8 mouse cellular contexts compared by ENCODE assay signal in the genomic region with DNA sequence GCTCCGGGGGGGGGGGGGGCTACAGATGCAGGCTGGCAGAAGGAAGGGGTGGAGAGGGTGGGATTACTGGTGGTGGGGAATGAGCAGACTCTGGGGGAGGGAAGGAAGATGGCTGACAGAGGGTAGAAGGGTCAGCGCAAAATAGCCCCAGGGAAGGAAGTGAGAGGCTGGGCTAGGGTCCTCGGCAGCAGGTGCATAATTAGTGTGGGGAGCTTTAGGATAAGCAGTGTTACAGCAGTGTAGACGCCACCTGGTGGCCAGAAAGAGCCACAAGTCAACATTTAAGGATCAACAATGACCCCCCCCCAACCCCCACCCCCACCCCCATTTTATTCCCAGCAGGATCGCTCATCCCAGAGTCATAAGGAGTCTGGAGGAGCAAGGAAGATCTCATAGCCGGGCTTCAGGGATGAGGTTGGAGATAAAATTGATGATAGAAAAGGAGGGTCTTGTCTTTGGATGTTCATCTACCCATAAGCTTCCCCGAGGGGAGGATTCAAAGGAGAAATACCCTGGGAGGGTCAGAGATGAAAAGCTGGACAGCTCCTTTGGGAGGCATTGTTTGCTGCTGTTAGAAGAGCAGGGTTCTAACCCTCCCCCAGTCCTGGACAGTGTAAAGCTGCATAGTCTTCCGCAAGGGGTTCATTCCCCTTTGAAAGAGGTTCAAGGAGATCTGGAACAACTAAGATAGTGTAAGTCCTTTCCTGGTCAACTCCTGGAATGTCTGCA. TPM values are rescaled to one million over a fixed set of nuclear protein-coding genes. Genes with fewer than 3 reads are reported as not detected.
DNase-seq lines count a peak whose midpoint lies in the region; ATAC-seq and TF ChIP-seq lines count a peak whose summit lies in the region.

No protein-coding gene starts in this region.

- no peak for TF ChIP-seq POLR2A in spleen, adult 2 months (IDR thresholded peaks at IDR 0.05; ENCODE audit: low read depth, low read length)

- WGBS in spleen, adult 2 months = 14% methylated on average over 8 of the region's 8 CpGs
- WGBS in forebrain, embryonic 13.5 days = 13% methylated on average over 8 of the region's 8 CpGs

- peak; percentile 54 for DNase-seq in gastrocnemius, adult 2 months
- no peak for DNase-seq in gastrocnemius, postnatal 10 days
- peak in 1 of 2 experiments; percentile 30 for DNase-seq in spleen, adult 2 months (ENCODE audit: low read depth in 1 of 2, low spot score in 2 of 2)
- no peak for DNase-seq in spleen, adult 12 weeks (ENCODE audit: low spot score)
- DNase-seq in lung, postnatal 14 days = peak; percentile 53
- peak; percentile 59 for DNase-seq in thymus, postnatal 0 days (ENCODE audit: low spot score)
- DNase-seq in urinary bladder, adult 2 months (ENCODE audit: low spot score) = no peak

- no peak overlapping the region for H3K27ac ChIP-seq in gastrocnemius, adult 2 months
- H3K27ac ChIP-seq in spleen, adult 2 months (ENCODE audit: insufficient read depth, low read length) = no peak overlapping the region
- H3K27ac ChIP-seq in forebrain, embryonic 13.5 days = peak overlapping the region; percentile 37; the same call in 1 of the 2 replicates

- no peaks in the 10 kb centered on the region for H3K36me3 ChIP-seq in spleen, adult 2 months (ENCODE audit: control insufficient read depth, insufficient read depth, low read length)
- H3K36me3 ChIP-seq in forebrain, embryonic 13.5 days (ENCODE audit: poor library complexity, severe bottlenecking) = peaks cover 36% of the 10 kb centered on the region

- intact Hi-C loops in gastrocnemius, adult 2 months (cut with DNase I) = loop anchor here (1.0 to 5.0 kb wide), 3 partner anchors 23 to 199 kb away; no protein-coding TSS in a partner anchor

- peak overlapping the region; percentile 32 for H3K4me2 ChIP-seq in forebrain, embryonic 13.5 days

- H3K9me3 ChIP-seq in forebrain, embryonic 13.5 days (replicated peaks) = no peaks in the 10 kb centered on the region

- H3K4me3 ChIP-seq in gastrocnemius, adult 2 months = no peak overlapping the region
- no peak overlapping the region for H3K4me3 ChIP-seq in spleen, adult 2 months (ENCODE audit: extremely low read depth, insufficient read depth, insufficient read length)
- no peak overlapping the region for H3K4me3 ChIP-seq in forebrain, embryonic 13.5 days

- peaks cover 13% of the 10 kb centered on the region for H3K4me1 ChIP-seq in spleen, adult 2 months (ENCODE audit: control insufficient read depth, insufficient read depth, insufficient read length)
- H3K4me1 ChIP-seq in forebrain, embryonic 13.5 days = peaks cover 54% of the 10 kb centered on the region

- ATAC-seq in forebrain, embryonic 13.5 days = peak; percentile 53

- H3K27me3 ChIP-seq in spleen, adult 2 months (ENCODE audit: control insufficient read depth, insufficient read depth, low read length) = peaks cover 21% of the 10 kb centered on the region
- H3K27me3 ChIP-seq in forebrain, embryonic 13.5 days = peaks cover 48% of the 10 kb centered on the region

- H3K9ac ChIP-seq in forebrain, embryonic 13.5 days = no peak overlapping the region

- TF ChIP-seq CTCF in gastrocnemius, adult 2 months (IDR thresholded peaks at IDR 0.05) = peak; percentile 68
- peak; percentile 24; the same call in 1 of the 2 replicates for TF ChIP-seq CTCF in spleen, adult 2 months (IDR thresholded peaks at IDR 0.05; ENCODE audit: extremely low read depth, insufficient read depth, insufficient read length, insufficient replicate concordance)

RNA-seq across cellular contexts. Expression of gene Nxph4, which starts 2.4 kb away (rescaled TPM):
- under 1 TPM; 0.17 to 0.23 TPM for total RNA-seq in gastrocnemius, adult 2 months (2021)
- 1 to 10 TPM; 1.6 to 1.9 TPM for total RNA-seq in gastrocnemius, postnatal 10 days (2021)
- polyA plus RNA-seq in spleen, adult 2 months (2012; rRNA removed) = not detected in 2 replicates
- polyA plus RNA-seq in forebrain, embryonic 13.5 days (2015; fragmentation: Nextera tagmentation; extraction: Ambion mirVana) = 36.8 and 50.7 TPM in 2 replicates
- 0.19 and 0.23 TPM in 2 replicates for polyA plus RNA-seq in thymus, postnatal 0 days (2015; fragmentation: Nextera tagmentation; extraction: Ambion mirVana)
- 0.04 and 0.07 TPM in 2 replicates for polyA plus RNA-seq in urinary bladder, adult 2 months (2012; rRNA removed)

RNA-seq across cellular contexts. Expression of gene Shmt2, which starts 14.5 kb away (rescaled TPM):
- 10 to 100 TPM; 22.7 to 28.9 TPM for total RNA-seq in gastrocnemius, adult 2 months (2021)
- 10 to 100 TPM; 30.5 to 33.4 TPM for total RNA-seq in gastrocnemius, postnatal 10 days (2021)
- 99.9 and 133 TPM in 2 replicates for polyA plus RNA-seq in spleen, adult 2 months (2012; rRNA removed)
- 89.6 and 91.5 TPM in 2 replicates for polyA plus RNA-seq in forebrain, embryonic 13.5 days (2015; fragmentation: Nextera tagmentation; extraction: Ambion mirVana)
- 102 and 118 TPM in 2 replicates for polyA plus RNA-seq in thymus, postnatal 0 days (2015; fragmentation: Nextera tagmentation; extraction: Ambion mirVana)
- 58.7 and 63.9 TPM in 2 replicates for polyA plus RNA-seq in urinary bladder, adult 2 months (2012; rRNA removed)

RNA-seq across cellular contexts. Expression of gene Ndufa4l2, which starts 22.0 kb away (rescaled TPM):
- 10 to 100 TPM in 1 of 2 experiments, 1 to 10 TPM in 1; 8.1 to 16.5 TPM for total RNA-seq in gastrocnemius, adult 2 months (2021)
- 10 to 100 TPM; 20.5 to 24.2 TPM for total RNA-seq in gastrocnemius, postnatal 10 days (2021)
- polyA plus RNA-seq in spleen, adult 2 months (2012; rRNA removed) = 6.9 and 12.2 TPM in 2 replicates
- polyA plus RNA-seq in forebrain, embryonic 13.5 days (2015; fragmentation: Nextera tagmentation; extraction: Ambion mirVana) = 11.9 and 12.8 TPM in 2 replicates
- 10.4 and 13.2 TPM in 2 replicates for polyA plus RNA-seq in thymus, postnatal 0 days (2015; fragmentation: Nextera tagmentation; extraction: Ambion mirVana)
- 21.2 and 32.1 TPM in 2 replicates for polyA plus RNA-seq in urinary bladder, adult 2 months (2012; rRNA removed)

RNA-seq across cellular contexts. Expression of gene Stac3, which starts 35.3 kb away (rescaled TPM):
- 100 to 1,000 TPM; 393 to 462 TPM for total RNA-seq in gastrocnemius, adult 2 months (2021)
- 100 to 1,000 TPM; 272 to 307 TPM for total RNA-seq in gastrocnemius, postnatal 10 days (2021)
- polyA plus RNA-seq in spleen, adult 2 months (2012; rRNA removed) = 2.0 and 2.2 TPM in 2 replicates
- 1.0 and 1.1 TPM in 2 replicates for polyA plus RNA-seq in forebrain, embryonic 13.5 days (2015; fragmentation: Nextera tagmentation; extraction: Ambion mirVana)
- polyA plus RNA-seq in thymus, postnatal 0 days (2015; fragmentation: Nextera tagmentation; extraction: Ambion mirVana) = 0.30 and 0.73 TPM in 2 replicates
- 2.3 and 4.3 TPM in 2 replicates for polyA plus RNA-seq in urinary bladder, adult 2 months (2012; rRNA removed)

Comparison
In these comparisons a context has a peak if more than half of its experiments do, and no peak if none do; other contexts are left out.
1. DNase-seq: peak in gastrocnemius, adult 2 months (single experiment), lung, postnatal 14 days (single experiment) and thymus, postnatal 0 days (single experiment); none in gastrocnemius, postnatal 10 days (single experiment), spleen, adult 12 weeks (single experiment) and urinary bladder, adult 2 months (single experiment).
2. RNA of gene Nxph4, which starts 2.4 kb away (polyA plus RNA-seq): 36.8 to 50.7 TPM in forebrain, embryonic 13.5 days; 0.19 to 0.23 TPM in thymus, postnatal 0 days, 0.04 to 0.07 TPM in urinary bladder, adult 2 months and not detected in spleen, adult 2 months; every median in the first group is over 10 times any median in the second.